Mouse (Mus musculus) kidney, adult 18-20 months (tissue): Measurements from ENCODE around the gene Crip1.

ENCODE experiments used
- DNase-seq: peaks from one replicate; pipeline ENCODE4 v3.0.0; 2021

Crip1 gene

DNA sequence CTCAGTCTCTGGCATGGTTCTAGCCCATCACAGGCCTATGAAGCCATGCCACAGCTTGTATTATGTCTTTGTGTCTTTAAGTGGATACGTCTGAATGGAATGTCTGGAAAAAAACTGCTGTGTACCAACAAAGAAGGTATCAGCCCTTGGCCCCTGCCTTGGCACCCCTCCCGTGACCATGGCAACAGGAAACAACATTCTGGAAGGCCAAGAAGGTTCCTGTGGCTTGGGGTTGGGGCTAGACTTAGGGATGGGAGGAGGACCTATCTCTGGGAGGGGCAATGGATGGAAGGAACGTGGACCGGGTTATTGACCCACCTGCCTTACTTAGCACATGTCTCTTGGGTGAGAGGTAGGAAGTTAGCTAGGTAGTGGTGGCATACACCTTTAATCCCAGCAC, 3.2 kb downstream of the Crip1 start:
- DNase-seq = no peak

GRCm38 (mm10) chr12:113149896-113150295, 3.8 kb downstream of the Crip1 start:
- DNase-seq = no peak

GRCm38 (mm10) chr12:113150591-113150990, 4.5 kb downstream of the Crip1 start:
- DNase-seq = no peak

DNA sequence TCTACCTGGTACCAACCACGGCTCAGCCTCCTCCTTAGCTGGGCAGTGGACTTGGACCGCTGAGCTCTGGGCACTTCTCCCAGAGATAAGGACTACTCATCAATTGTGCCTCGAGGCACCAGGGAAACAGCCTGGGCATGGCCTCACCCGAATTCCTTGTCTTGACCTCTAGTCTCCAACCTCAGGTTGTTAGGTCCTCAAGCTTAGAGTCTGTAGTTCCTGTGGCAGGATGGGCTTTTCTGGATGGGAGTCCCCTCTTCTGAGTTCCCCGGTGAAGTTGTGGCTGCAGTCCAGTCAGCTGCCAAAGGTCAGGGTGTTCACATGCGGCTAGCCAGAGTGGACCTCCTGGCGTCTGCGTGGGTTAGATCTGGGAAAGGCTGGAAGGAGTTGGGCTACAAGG, 4.9 kb downstream of the Crip1 start:
- peak; percentile 35 for DNase-seq

- DNase-seq = peak; percentile 47
These were observed 5.7 kb downstream of the Crip1 start for GRCm38 (mm10) chr12:113151661-113152271.

DNA sequence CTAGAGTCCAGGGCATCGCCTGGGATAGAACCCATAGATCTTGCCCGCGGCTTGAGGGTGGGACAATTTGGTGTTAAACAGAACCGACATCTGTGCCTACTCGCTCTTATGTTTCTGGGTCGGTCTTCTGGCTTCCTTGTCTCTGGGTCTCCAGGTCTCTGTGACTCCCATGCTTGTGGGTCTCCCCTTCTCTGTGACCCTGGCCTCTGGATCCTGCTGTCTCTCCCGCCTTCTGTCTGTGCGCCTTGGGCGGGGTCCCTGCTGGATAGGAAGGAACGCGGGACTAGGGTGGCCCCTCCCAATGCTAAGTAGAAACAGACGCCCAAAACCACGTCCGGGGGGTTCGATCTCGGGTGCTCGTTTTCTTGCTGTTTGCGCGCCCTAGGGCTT, 6.2 kb downstream of the Crip1 start:
- peak; percentile 12 for DNase-seq

- DNase-seq = no peak
These were observed 6.9 kb downstream of the Crip1 start for GRCm38 (mm10) chr12:113152991-113153525.

GRCm38 (mm10) chr12:113153971-113154370, 7.9 kb downstream of the Crip1 start:
- DNase-seq = no peak

DNA sequence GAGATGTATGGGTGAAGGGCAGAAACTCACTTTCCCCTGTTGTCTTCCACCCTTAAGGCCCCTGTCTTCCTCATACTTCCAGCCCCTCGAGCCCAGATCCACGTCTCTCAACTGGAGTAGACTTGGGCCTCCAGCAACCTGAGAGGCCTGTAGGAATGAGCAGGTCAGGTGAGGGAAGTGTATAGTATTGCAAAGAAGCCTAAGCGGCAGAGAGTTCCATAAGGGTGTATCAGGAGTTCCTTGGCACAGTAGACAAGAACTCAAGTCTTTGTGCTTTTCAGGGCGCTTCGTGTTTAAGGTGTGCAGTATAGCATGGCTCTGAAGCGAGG, 8.6 kb downstream of the Crip1 start:
- no peak for DNase-seq

DNA sequence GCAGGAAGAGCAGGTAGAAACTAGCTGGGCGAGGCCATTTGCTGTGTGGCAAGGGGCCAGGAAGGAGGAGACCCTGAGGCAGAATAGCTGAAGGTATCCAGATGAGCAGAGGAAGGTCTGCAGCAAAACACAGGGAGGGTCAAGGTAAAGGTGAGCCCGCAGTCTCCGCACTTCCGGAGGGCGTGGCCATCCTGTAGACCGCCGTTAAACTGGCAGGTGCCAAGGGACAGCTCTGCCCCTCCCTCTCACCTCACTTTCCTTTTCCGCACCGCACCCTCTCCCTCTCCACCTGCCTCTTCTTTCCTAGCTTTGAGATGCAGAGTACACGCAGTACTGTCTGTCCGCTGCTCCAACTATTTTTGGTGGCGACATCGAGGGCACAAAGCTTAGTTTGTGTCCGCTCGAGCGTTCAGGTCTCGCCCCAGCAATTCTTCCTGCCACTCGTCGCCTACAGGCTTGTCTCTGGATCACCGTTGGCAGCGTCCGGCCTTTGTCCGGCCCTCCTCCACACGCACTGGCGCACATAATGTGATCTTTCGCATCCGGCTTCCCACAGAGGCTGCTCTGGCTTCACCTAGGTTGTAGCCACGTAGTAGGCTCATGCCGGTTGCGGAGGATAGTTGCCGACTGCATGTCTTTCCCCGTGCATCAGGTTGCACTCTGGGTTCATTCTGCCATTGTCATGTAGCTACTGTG, 9.1 kb downstream of the Crip1 start:
- peak; percentile 73 for DNase-seq

DNA sequence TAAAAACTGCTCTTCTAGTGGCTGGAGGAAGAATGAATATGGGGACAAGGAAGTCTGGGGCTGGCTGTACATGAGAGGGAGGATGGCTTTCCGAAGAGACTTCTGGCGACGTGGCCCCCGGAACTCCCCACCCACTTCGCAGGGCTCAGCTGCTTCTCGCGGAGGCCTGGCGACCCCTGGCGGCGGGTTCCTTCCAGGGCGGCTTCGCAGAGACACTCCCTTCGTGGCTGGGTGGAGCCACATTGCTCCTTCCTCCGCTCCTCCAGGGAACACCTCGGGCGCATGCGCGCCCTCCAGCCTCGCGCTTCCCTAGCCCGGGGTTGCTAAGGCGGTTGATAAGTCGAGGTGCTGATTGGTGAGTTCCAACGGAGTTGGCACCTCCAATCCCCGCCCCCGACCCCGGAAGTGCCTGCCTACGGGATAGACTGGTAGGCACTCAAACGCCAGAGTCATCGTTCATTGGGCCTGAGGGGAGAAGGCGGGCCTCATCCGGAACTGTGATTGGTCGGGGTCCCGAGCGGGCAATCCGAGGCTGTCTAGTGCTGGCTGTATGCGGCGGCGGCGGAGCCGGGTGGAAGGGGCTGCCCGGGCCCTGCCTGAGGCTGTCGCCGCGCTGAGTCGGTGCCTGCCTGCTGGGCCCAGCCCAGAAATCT, 9.9 kb downstream of the Crip1 start, which contains the start of gene Tedc1:
TSS of gene Tedc1 (plus strand) at position 535 of the 653 bp plus-strand sequence.
- DNase-seq = peak; percentile 99

- DNase-seq = no peak
These were observed 10.4 kb downstream of the Crip1 start for GRCm38 (mm10) chr12:113156540-113156929.

- no peak for DNase-seq
These were observed 10.9 kb downstream of the Crip1 start for GRCm38 (mm10) chr12:113157002-113157401.

DNA sequence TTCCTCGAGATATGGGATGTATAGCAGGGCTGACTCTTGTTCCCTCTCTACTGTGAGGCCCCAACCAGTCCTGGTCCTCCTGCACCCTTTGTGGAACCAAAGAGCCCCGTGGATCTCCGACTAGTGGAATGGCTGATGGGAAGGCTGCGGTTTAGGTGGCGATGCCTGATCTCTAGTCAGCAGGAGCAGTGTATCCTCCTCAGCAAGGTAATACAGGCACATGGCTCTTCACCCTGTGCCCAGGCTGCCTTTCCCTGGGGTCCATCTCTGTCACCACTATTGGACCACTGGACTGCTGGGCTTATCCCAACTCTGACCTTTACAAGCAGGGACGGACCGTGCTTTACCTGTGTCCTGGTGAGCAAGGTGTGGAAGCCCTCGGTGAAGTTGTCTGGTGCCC, 11.4 kb downstream of the Crip1 start:
- no peak for DNase-seq

DNA sequence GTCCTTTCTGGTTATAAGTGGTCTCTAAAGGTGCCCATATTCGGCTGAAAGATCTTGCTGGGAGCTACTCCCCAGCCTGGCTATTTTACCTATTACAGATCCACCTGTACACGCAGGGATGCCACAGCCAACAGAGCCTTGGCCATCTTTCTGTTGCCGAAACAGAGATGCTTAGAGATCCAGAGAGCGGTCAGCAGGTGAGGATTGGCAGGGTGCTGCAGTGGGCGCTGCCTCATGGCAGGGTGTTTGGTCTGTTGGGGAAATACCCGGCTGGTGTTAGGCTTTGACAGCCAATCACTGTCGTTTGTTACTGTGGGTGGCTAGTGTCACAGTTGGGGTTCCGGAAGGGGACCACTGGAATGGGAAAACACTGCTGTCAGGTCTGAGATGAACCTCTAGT, 11.9 kb downstream of the Crip1 start:
- no peak for DNase-seq

DNA sequence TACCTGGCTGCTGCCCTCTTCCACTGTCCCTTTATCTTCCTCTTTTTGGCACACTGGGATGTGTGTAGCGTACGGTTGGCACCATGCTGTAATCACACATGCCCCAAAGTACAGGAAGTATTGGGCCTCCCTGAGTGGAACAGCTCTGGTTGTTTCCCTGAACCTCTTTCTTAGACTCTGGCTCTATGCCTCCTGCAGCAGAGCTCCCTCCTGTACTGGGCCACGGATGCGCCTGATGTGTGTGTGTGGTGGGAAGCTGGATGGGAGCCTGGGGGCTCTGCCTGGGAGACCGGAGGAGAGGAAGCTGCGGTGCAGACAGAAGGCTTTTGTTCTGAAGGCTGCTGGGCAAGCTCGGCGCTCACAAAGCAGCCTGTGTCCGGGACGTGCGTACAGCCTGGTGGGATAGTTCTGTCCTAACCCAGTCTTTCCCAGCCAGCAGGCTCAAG, 17.5 kb downstream of the Crip1 start:
- DNase-seq = no peak

DNA sequence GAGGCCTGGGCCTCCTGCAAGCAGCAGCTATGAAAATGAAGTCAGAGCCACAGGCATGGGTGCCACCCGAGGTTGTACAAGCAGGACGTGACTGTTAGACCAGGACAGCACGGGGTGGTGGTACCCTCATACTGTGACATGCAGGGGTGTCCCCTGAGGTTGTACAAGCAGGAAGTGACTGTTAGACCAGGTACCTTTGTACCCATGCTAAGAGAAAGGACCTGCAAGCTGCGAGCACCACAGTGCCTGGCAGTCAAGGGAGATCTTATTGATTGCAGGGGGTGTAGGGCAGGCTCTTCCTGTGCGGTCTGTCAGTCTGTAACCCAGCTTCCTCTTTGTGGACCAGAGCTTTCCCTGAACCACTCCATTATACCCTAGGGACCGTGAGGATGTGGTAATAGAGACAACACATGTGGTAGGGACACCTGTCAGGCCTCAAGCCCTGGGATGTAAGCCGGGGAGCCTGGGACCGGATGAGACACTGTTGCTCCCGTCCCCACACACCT, 22.0 kb downstream of the Crip1 start:
- DNase-seq = no peak

DNA sequence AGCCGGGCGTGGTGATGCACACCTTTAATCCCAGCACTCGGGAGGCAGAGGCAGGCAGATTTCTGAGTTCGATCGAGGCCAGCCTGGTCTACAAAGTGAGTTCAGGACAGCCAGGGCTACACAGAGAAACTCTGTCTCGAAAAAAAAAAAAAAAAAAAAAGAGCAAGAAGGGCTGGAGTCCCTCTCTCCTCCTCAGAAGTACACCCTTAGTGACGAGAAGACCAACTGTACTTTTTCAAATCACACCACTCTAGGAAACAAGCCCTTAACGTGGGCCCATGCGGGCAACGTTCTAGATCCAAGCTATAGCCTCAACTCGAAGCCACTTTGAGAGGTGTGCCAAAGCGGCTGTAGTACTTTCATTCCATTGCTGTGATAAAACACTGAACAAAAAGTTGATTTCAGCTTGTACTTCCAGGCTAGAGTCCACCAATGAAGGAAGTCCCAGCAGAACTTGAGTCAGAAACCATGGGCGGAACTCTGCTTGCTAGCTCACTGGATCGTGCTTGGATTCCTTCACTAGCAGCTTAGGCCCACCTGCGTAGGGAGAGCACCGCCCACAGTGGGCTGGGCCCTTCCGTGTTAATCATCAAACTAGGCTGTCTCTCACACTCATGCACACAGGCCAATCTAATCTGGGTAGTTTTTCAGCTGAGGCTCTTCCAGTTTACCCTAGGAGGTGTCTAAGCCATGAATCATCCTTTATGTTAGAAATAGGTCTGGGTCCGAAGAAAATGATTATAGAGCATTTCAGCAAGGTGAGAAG, 31.0 kb downstream of the Crip1 start:
- DNase-seq = no peak

DNA sequence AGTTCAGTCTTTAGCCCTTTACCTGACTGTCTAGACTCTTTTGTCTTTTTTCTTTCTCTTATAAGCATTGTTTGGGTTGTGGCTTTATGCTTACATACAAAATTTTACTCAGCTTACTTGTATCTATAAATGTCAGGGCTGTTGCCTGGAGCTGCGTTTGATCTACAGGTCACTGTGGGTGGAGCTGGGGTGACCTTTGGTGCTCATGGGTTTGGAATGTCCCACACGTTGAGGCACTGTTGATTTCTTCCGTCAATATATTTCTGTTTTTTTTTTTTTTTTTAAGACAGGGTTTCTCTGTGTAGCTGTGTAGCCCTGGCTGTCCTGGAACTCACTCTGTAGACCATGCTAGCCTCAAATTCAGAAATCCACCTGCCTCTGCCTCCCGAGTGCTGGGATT, 34.9 kb downstream of the Crip1 start:
- no peak for DNase-seq

- no peak for DNase-seq
These were observed 38.8 kb downstream of the Crip1 start for GRCm38 (mm10) chr12:113184945-113185344.

DNA sequence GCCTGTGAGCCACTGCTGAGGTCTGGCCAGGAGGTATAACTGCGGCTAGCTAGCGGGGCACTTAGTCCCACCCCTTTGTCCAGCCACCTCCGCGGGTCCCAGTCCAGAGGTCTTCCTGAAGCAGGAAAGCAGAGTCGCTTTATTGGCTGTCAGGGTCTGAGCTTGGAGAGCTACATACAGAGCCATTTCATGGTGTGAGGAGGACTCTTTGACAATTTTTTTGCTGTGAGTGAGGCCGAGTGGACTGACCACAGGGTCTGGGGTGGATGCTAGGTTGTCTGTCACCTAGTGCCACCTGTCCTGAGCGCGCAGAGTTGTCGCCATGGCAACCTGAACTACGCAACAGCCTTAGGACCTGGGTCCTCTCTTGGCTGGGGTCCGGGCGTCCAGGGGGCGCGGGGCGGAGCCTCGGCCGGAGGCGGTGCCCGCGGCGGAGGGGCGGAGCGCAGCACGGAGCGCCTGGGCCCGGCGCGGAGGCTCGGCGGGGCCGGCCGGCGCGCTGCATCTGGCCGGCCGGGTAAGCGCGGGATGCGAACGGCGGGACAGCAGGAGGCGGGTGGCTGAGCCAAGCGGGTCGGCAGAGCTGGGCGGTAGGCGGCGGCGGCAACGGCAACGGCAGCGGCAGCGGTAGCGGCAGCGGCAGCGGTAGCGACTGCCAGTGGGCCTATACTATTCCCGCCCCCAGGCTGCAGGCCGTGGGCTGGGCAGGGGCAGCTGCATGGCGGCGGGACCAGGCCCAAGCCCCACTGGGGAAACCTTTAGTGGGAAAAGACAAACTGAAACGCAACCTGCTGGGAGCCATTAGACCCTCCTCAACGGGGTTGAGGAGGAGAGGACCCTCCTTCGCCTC, 39.6 kb downstream of the Crip1 start, which contains the start of gene Tmem121:
TSS of gene Tmem121 (plus strand) at position 489 of the 850 bp plus-strand sequence.
- peak; percentile 18 for DNase-seq
